In genomic region chrX:95711227-95712111, GRCm38 (mm10) we compare ENCODE assay signal across 8 mouse cellular contexts. TPM values are rescaled to one million over a fixed set of nuclear protein-coding genes. Genes with fewer than 3 reads are reported as not detected.
DNase-seq lines count a peak whose midpoint lies in the region; ATAC-seq and TF ChIP-seq lines count a peak whose summit lies in the region.

TSS of gene Zc3h12b (plus strand) at chrX:95711678.

- H3K27ac ChIP-seq in embryonic facial prominence, embryonic 12.5 days: peak within 1 kb of the TSS; percentile 72
- no peak within 1 kb of the TSS for H3K27ac ChIP-seq in heart, adult 2 months
- peak within 1 kb of the TSS; percentile 81 for H3K27ac ChIP-seq in limb, embryonic 10.5 days
- peak within 1 kb of the TSS; percentile 80 for H3K27ac ChIP-seq in midbrain, embryonic 12.5 days (replicated peaks)
- H3K27ac ChIP-seq in small intestine, adult 2 months (ENCODE audit: insufficient read depth, low read depth, low read length): no peak within 1 kb of the TSS

- no peak for ATAC-seq in erythroblast, adult 5-6 weeks (replicated peaks; ENCODE audit: low FRiP score, poor library complexity, severe bottlenecking)
- ATAC-seq in embryonic facial prominence, embryonic 12.5 days (ENCODE audit: insufficient number of reproducible peaks, insufficient read depth, low FRiP score, low TSS enrichment): peak; percentile 97
- peak; percentile 98 for ATAC-seq in midbrain, embryonic 12.5 days (ENCODE audit: low FRiP score, low read depth)

- peak within 1 kb of the TSS; percentile 36 for H3K9ac ChIP-seq in embryonic facial prominence, embryonic 12.5 days
- peak within 1 kb of the TSS; percentile 58 for H3K9ac ChIP-seq in heart, adult 2 months (ENCODE audit: low read depth, low read length)
- H3K9ac ChIP-seq in midbrain, embryonic 12.5 days (replicated peaks): peak within 1 kb of the TSS; percentile 43

- H3K36me3 ChIP-seq in erythroblast, embryonic 14.5 days (ENCODE audit: control insufficient read depth): no peaks in the 10 kb centered on the region
- H3K36me3 ChIP-seq in embryonic facial prominence, embryonic 12.5 days: no peaks in the 10 kb centered on the region
- no peaks in the 10 kb centered on the region for H3K36me3 ChIP-seq in heart, adult 2 months (ENCODE audit: control insufficient read depth, insufficient read depth, low read length)
- no peaks in the 10 kb centered on the region for H3K36me3 ChIP-seq in limb, embryonic 10.5 days
- H3K36me3 ChIP-seq in midbrain, embryonic 12.5 days: no peaks in the 10 kb centered on the region
- no peaks in the 10 kb centered on the region for H3K36me3 ChIP-seq in small intestine, adult 2 months (ENCODE audit: control insufficient read depth, insufficient read depth, low read length)

- peak within 1 kb of the TSS; percentile 46 for H3K4me2 ChIP-seq in embryonic facial prominence, embryonic 12.5 days (replicated peaks)
- peak within 1 kb of the TSS; percentile 49 for H3K4me2 ChIP-seq in midbrain, embryonic 12.5 days (replicated peaks)

- H3K79me2 ChIP-seq in heart, adult 2 months (replicated peaks; ENCODE audit: control insufficient read depth, insufficient read depth, low read length): no peaks in the 10 kb centered on the region

- peak; percentile 62 to 68 for DNase-seq in heart, adult 2 months
- DNase-seq in kidney, adult 18-20 months: peak; percentile 57
- DNase-seq in limb, embryonic 10.5 days (ENCODE audit: low spot score): peak; percentile 85

- peaks cover 3% of the 10 kb centered on the region; the same call in 1 of the 2 replicates for H3K4me1 ChIP-seq in erythroblast, embryonic 14.5 days (ENCODE audit: control insufficient read depth)
- H3K4me1 ChIP-seq in embryonic facial prominence, embryonic 12.5 days: no peaks in the 10 kb centered on the region
- H3K4me1 ChIP-seq in heart, adult 2 months (ENCODE audit: control insufficient read depth, insufficient read depth, low read length): no peaks in the 10 kb centered on the region
- no peaks in the 10 kb centered on the region for H3K4me1 ChIP-seq in limb, embryonic 10.5 days
- no peaks in the 10 kb centered on the region for H3K4me1 ChIP-seq in midbrain, embryonic 12.5 days
- 0 out of 2 replicates have a peak, but pooled peaks cover 2% of the 10 kb centered on the region for H3K4me1 ChIP-seq in small intestine, adult 2 months (ENCODE audit: control insufficient read depth, insufficient read depth, insufficient read length, low read length)

- peak within 1 kb of the TSS; percentile 46 for H3K4me3 ChIP-seq in erythroblast, embryonic 14.5 days (replicated peaks)
- H3K4me3 ChIP-seq in embryonic facial prominence, embryonic 12.5 days: peak within 1 kb of the TSS; percentile 46
- peak within 1 kb of the TSS; percentile 48 for H3K4me3 ChIP-seq in heart, adult 2 months
- peak within 1 kb of the TSS; percentile 54 for H3K4me3 ChIP-seq in limb, embryonic 10.5 days
- H3K4me3 ChIP-seq in midbrain, embryonic 12.5 days: peak within 1 kb of the TSS; percentile 47
- H3K4me3 ChIP-seq in small intestine, adult 2 months (ENCODE audit: low read depth, low read length): peak within 1 kb of the TSS; percentile 66

- TF ChIP-seq CTCF in heart, adult 2 months (IDR thresholded peaks at IDR 0.05): peak; percentile 50
- TF ChIP-seq CTCF in small intestine, adult 2 months (IDR thresholded peaks at IDR 0.05; ENCODE audit: extremely low read depth, insufficient read length, insufficient replicate concordance, low read depth, low read length): peak; percentile 25; the same call in 1 of the 2 replicates

- 11% methylated on average over 39 of the region's 46 CpGs for WGBS in embryonic facial prominence, embryonic 12.5 days
- 13% methylated on average over 44 of the region's 46 CpGs for WGBS in heart, adult 2 months
- WGBS in limb, embryonic 10.5 days: 13% methylated on average over 46 of the region's 46 CpGs
- WGBS in midbrain, embryonic 12.5 days: 17% methylated on average over 40 of the region's 46 CpGs
- 9% methylated on average over 46 of the region's 46 CpGs for WGBS in small intestine, adult 2 months

- no peak for TF ChIP-seq POLR2A in heart, adult 2 months (IDR thresholded peaks at IDR 0.05; ENCODE audit: insufficient read depth, low read depth, low read length)
- no peak for TF ChIP-seq POLR2A in small intestine, adult 2 months (IDR thresholded peaks at IDR 0.05; ENCODE audit: low read depth, low read length)

- no peak for TF ChIP-seq EP300 in heart, adult 2 months (IDR thresholded peaks at IDR 0.05; ENCODE audit: insufficient read depth, low read depth, low read length)

- intact Hi-C loops in heart, adult 2 months (cut with DNase I): no loop called here

- peaks cover 10% of the 10 kb centered on the region for H3K27me3 ChIP-seq in erythroblast, embryonic 14.5 days (ENCODE audit: control insufficient read depth)
- H3K27me3 ChIP-seq in embryonic facial prominence, embryonic 12.5 days: no peaks in the 10 kb centered on the region
- H3K27me3 ChIP-seq in heart, adult 2 months (ENCODE audit: control insufficient read depth, insufficient read depth, low read length): no peaks in the 10 kb centered on the region
- peaks cover 20% of the 10 kb centered on the region for H3K27me3 ChIP-seq in limb, embryonic 10.5 days (ENCODE audit: low read depth, poor library complexity, severe bottlenecking)
- H3K27me3 ChIP-seq in midbrain, embryonic 12.5 days: no peaks in the 10 kb centered on the region
- no peaks in the 10 kb centered on the region for H3K27me3 ChIP-seq in small intestine, adult 2 months (ENCODE audit: control insufficient read depth, insufficient read depth, low read length)

- no peaks in the 10 kb centered on the region for H3K9me3 ChIP-seq in erythroblast, embryonic 14.5 days (ENCODE audit: control insufficient read depth, low read length)
- no peaks in the 10 kb centered on the region for H3K9me3 ChIP-seq in embryonic facial prominence, embryonic 12.5 days
- H3K9me3 ChIP-seq in limb, embryonic 10.5 days (replicated peaks): no peaks in the 10 kb centered on the region
- no peaks in the 10 kb centered on the region for H3K9me3 ChIP-seq in midbrain, embryonic 12.5 days

RNA-seq across cellular contexts. Expression of gene Zc3h12b, which starts in this region (rescaled TPM):
- not detected in 2 replicates for polyA plus RNA-seq in erythroblast, embryonic 14.5 days (2012)
- total RNA-seq in erythroblast, adult 5-6 weeks (2015; ENCODE audit: low replicate concordance): not detected in 2 replicates
- total RNA-seq in erythroblast, adult 5-6 weeks (2017; ENCODE audit: low replicate concordance): 5.9 TPM in 1 of 2 replicates, not detected in the other
- polyA plus RNA-seq in embryonic facial prominence, embryonic 12.5 days (2016; fragmentation: Nextera tagmentation; extraction: Ambion mirVana): 5.3 and 5.4 TPM in 2 replicates
- total RNA-seq in heart, adult 2 months (2021): 1 to 10 TPM in 1 of 2 experiments, under 1 TPM in 1; 0.73 to 1.2 TPM
- polyA plus RNA-seq in heart, adult 2 months (2012; rRNA removed): 0.32 and 0.51 TPM in 2 replicates
- 2.9 and 4.1 TPM in 2 replicates for polyA plus RNA-seq in limb, embryonic 10.5 days (2016; fragmentation: Nextera tagmentation; extraction: Ambion mirVana)
- polyA plus RNA-seq in midbrain, embryonic 12.5 days (2016; fragmentation: Nextera tagmentation; extraction: Ambion mirVana): 3.1 and 3.8 TPM in 2 replicates
- polyA plus RNA-seq in small intestine, adult 2 months (2012; rRNA removed): 0.18 and 0.27 TPM in 2 replicates

Comparison
In these comparisons a context has a peak if more than half of its experiments do, and no peak if none do; other contexts are left out.
1. H3K27ac ChIP-seq: peak in embryonic facial prominence, embryonic 12.5 days (single experiment), limb, embryonic 10.5 days (single experiment) and midbrain, embryonic 12.5 days (single experiment); none in heart, adult 2 months (single experiment) and small intestine, adult 2 months (single experiment).
2. Peak in every context shown above with its lines, with median percentiles within 50 percentile points of each other: H3K4me3 ChIP-seq, H3K9ac ChIP-seq and DNase-seq.